Mouse (Mus musculus): ENCODE results near the gene Fpgs.

Fpgs gene

GRCm38 (mm10) chr2:32637778-32638281, 66.1 kb downstream of the Fpgs start:
- 55% methylated on average over 11 of the region's 11 CpGs for WGBS

- 91% methylated on average over 7 of the region's 7 CpGs for WGBS
These were observed 67.3 kb downstream of the Fpgs start for GRCm38 (mm10) chr2:32636617-32637016.

- 86% methylated on average over 10 of the region's 10 CpGs for WGBS
These were observed 69.5 kb downstream of the Fpgs start for GRCm38 (mm10) chr2:32634277-32635105.

DNA sequence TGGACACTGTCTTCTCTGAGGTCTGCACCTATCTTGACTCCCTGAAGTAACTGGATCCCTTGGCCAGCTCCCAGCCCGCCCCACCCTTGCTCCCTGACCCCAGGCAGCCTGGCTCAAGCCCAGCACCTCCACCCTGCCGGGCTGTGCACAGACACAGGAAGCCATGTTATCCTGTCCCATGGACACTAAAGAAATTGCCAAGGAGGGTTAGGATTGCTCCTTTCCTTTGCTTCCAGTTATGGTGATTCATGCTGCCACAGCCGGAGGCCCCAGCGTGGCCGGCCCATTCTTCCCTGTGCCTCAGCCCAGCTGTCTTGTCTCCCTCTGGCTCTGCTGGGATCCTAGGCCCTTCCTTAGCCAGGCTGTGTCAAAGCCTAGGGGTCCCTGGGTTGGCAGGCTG, 70.3 kb downstream of the Fpgs start:
- WGBS, result 60% methylated on average over 5 of the region's 5 CpGs

All from cerebral cortex, adult 2 months (tissue).